Mouse (Mus musculus) MEL (cell line): ENCODE measurements around the gene Fam161a.

Source experiments
- CTCF ChIP-seq, 3 experiments: IDR thresholded peaks in 2 of 3; conservative IDR thresholded peaks in 1 of 3; 2 replicates each; pipeline ENCODE4 v1.5.1; 2011 to 2012; ENCODE audit warnings: low read length in 3 of 3, low read depth in 2 of 3, mild to moderate bottlenecking in 2 of 3, improper control_type of control experiment in 1 of 3, inconsistent platforms in 1 of 3, mixed read lengths in 1 of 3, moderate library complexity in 1 of 3; ENCODE audit not compliant: control insufficient read depth in 1 of 3, insufficient read depth in 1 of 3, poor library complexity in 1 of 3, severe bottlenecking in 1 of 3
- E2F4 ChIP-seq: IDR thresholded peaks from 2 replicates; pipeline ENCODE4 v1.6.1; 2011; ENCODE audit warnings: low read depth, low read length, improper control_type of control experiment, borderline replicate concordance
- NRF1 ChIP-seq: IDR thresholded peaks from 2 replicates; pipeline ENCODE4 v1.6.1; 2014; ENCODE audit warnings: low read depth, mild to moderate bottlenecking, inconsistent platforms, low read length, improper control_type of control experiment, moderate library complexity; ENCODE audit not compliant: poor library complexity, insufficient read depth, severe bottlenecking
- POLR2A ChIP-seq, 2 experiments: IDR thresholded peaks; 2 replicates each; pipeline ENCODE4 v1.6.1; 2011 to 2012; ENCODE audit warnings: low read length in 2 of 2, mild to moderate bottlenecking in 2 of 2, control low read depth in 1 of 2, improper control_type of control experiment in 1 of 2, low read depth in 1 of 2, moderate library complexity in 1 of 2; ENCODE audit not compliant: control insufficient read depth in 1 of 2, insufficient read depth in 1 of 2, poor library complexity in 1 of 2
- USF1 ChIP-seq: IDR thresholded peaks from 2 replicates; pipeline ENCODE4 v1.6.1; 2014; ENCODE audit warnings: low read depth, mild to moderate bottlenecking, inconsistent platforms, low read length, improper control_type of control experiment, moderate library complexity
- ZC3H11A ChIP-seq: IDR thresholded peaks from 2 replicates; pipeline ENCODE4 v1.6.1; 2012; ENCODE audit warnings: low read depth, mild to moderate bottlenecking, inconsistent platforms, low read length, improper control_type of control experiment

- TF ChIP-seq ZC3H11A (no peak), CTCF (IDR thresholded peaks at IDR 0.05 in 2 of 3, conservative IDR thresholded peaks at IDR 0.05 in 1 of 3; ENCODE audit: control insufficient read depth in 1 of 3, insufficient read depth in 1 of 3, low read depth in 2 of 3, low read length in 3 of 3, poor library complexity in 1 of 3, severe bottlenecking in 1 of 3) (no peak), USF1 (no peak), NRF1 (no peak), E2F4 (no peak), POLR2A (IDR thresholded peaks at IDR 0.05; ENCODE audit: control insufficient read depth in 1 of 2, insufficient read depth in 1 of 2, low read depth in 1 of 2, low read length in 2 of 2, poor library complexity in 1 of 2) (no peak)
Observed at GRCm38 (mm10) chr11:22978711-22979110, 28.6 kb upstream of the Fam161a start.
